Mouse (Mus musculus): ENCODE results near the gene Erich3. TPM values are rescaled to one million over a fixed set of nuclear protein-coding genes. Genes with fewer than 3 reads are reported as not detected.

Gene Erich3
- total and polyA plus RNA-seq, 3 experiments, result not detected

- Histone ChIP-seq H3K9ac (ENCODE audit: control insufficient read depth, low read depth, low read length, poor library complexity, severe bottlenecking) (no peak overlapping the region), H3K27ac (ENCODE audit: control insufficient read depth, low read depth, low read length) (no peak overlapping the region), H3K4me3 (ENCODE audit: control insufficient read depth in 1 of 2, insufficient read depth in 1 of 2, low read depth in 2 of 2, low read length in 2 of 2) (no peak overlapping the region), H3K9me3 (replicated peaks; ENCODE audit: insufficient read depth, low read length) (no peaks in the 10 kb centered on the region), H3K27me3 (ENCODE audit: control insufficient read depth in 1 of 2, insufficient read depth in 2 of 2, low read length in 2 of 2) (no peaks in the 10 kb centered on the region), H3K79me2 (ENCODE audit: control insufficient read depth, insufficient read depth, low read length, poor library complexity) (no peaks in the 10 kb centered on the region), H3K36me3 (ENCODE audit: control insufficient read depth in 1 of 2, insufficient read depth in 2 of 2, low read length in 2 of 2) (no peaks in the 10 kb centered on the region), H3K4me1 (ENCODE audit: control insufficient read depth in 1 of 2, insufficient read depth in 2 of 2, low read length in 2 of 2) (no peaks in the 10 kb centered on the region)
- TF ChIP-seq NELFE (IDR thresholded peaks at IDR 0.05; ENCODE audit: low read depth, low read length) (no peak), ETS1 (IDR thresholded peaks at IDR 0.05; ENCODE audit: low read depth, low read length) (no peak), HCFC1 (IDR thresholded peaks at IDR 0.05; ENCODE audit: low read depth, low read length) (no peak), POLR2A (IDR thresholded peaks at IDR 0.05; ENCODE audit: control insufficient read depth in 1 of 2, insufficient read depth in 1 of 2, low read depth in 1 of 2, low read length in 2 of 2, poor library complexity in 1 of 2) (no peak), MEF2A (IDR thresholded peaks at IDR 0.05; ENCODE audit: extremely low read depth, insufficient replicate concordance, low read depth, low read length, poor library complexity, severe bottlenecking) (no peak), MAFK (IDR thresholded peaks at IDR 0.05; ENCODE audit: borderline replicate concordance, low read depth, low read length) (no peak), GATA1 (IDR thresholded peaks at IDR 0.05; ENCODE audit: low read depth, low read length) (no peak), MYC (IDR thresholded peaks at IDR 0.05; ENCODE audit: low read depth, low read length) (no peak), ELF1 (IDR thresholded peaks at IDR 0.05; ENCODE audit: low read depth, low read length) (no peak), ZNF384 (IDR thresholded peaks at IDR 0.05; ENCODE audit: low read depth, low read length) (no peak), JUND (IDR thresholded peaks at IDR 0.05; ENCODE audit: low read depth, low read length) (no peak), CHD1 (IDR thresholded peaks at IDR 0.05; ENCODE audit: low read depth, low read length) (no peak), TBP (IDR thresholded peaks at IDR 0.05; ENCODE audit: low read depth, low read length) (no peak), KAT2A (conservative IDR thresholded peaks at IDR 0.05; ENCODE audit: low read depth, low read length) (no peak)
- DNase-seq (ENCODE audit: low read depth, low spot score), result no peak
These were observed 136.8 kb downstream of the Erich3 start for GRCm38 (mm10) chr3:154800454-154800853.

- no peaks in the 10 kb centered on the region for H3K9me3 ChIP-seq (replicated peaks; ENCODE audit: insufficient read depth, low read length)
- H3K27me3 ChIP-seq (ENCODE audit: control insufficient read depth in 1 of 2, insufficient read depth in 2 of 2, low read length in 2 of 2), result no peaks in the 10 kb centered on the region
- H3K4me3 ChIP-seq (ENCODE audit: control insufficient read depth in 1 of 2, insufficient read depth in 1 of 2, low read depth in 2 of 2, low read length in 2 of 2), result no peak overlapping the region
- no peaks in the 10 kb centered on the region for H3K4me1 ChIP-seq (ENCODE audit: control insufficient read depth in 1 of 2, insufficient read depth in 2 of 2, low read length in 2 of 2)
- H3K36me3 ChIP-seq (ENCODE audit: control insufficient read depth in 1 of 2, insufficient read depth in 2 of 2, low read length in 2 of 2), result no peaks in the 10 kb centered on the region
- H3K9ac ChIP-seq (ENCODE audit: control insufficient read depth, low read depth, low read length, poor library complexity, severe bottlenecking), result no peak overlapping the region
- H3K79me2 ChIP-seq (ENCODE audit: control insufficient read depth, insufficient read depth, low read length, poor library complexity), result no peaks in the 10 kb centered on the region
- no peak overlapping the region for H3K27ac ChIP-seq (ENCODE audit: control insufficient read depth, low read depth, low read length)
- TF ChIP-seq ZMIZ1 (IDR thresholded peaks at IDR 0.05; ENCODE audit: low read depth, low read length) (no peak), SIN3A (IDR thresholded peaks at IDR 0.05; ENCODE audit: low read length) (no peak), MAFK (IDR thresholded peaks at IDR 0.05; ENCODE audit: borderline replicate concordance, low read depth, low read length) (no peak), ETS1 (IDR thresholded peaks at IDR 0.05; ENCODE audit: low read depth, low read length) (no peak), UBTF (IDR thresholded peaks at IDR 0.05; ENCODE audit: borderline replicate concordance, insufficient read depth, low read depth, low read length) (no peak), POLR2AphosphoS5 (IDR thresholded peaks at IDR 0.05; ENCODE audit: borderline replicate concordance, low read depth, low read length) (no peak), TAL1 (IDR thresholded peaks at IDR 0.05; ENCODE audit: low read length) (no peak), HCFC1 (IDR thresholded peaks at IDR 0.05; ENCODE audit: low read depth, low read length) (no peak), TBP (IDR thresholded peaks at IDR 0.05; ENCODE audit: low read depth, low read length) (no peak), RCOR1 (IDR thresholded peaks at IDR 0.05; ENCODE audit: low read depth, low read length) (no peak), BHLHE40 (IDR thresholded peaks at IDR 0.05; ENCODE audit: borderline replicate concordance, low read depth, low read length) (no peak), KAT2A (conservative IDR thresholded peaks at IDR 0.05; ENCODE audit: low read depth, low read length) (no peak)
- no peak for DNase-seq (ENCODE audit: low read depth, low spot score)
These were observed 137.3 kb downstream of the Erich3 start for GRCm38 (mm10) chr3:154800888-154801429.

All from MEL (cell line).